Mouse (Mus musculus): ENCODE measurements around the gene Cox18. TPM values are rescaled to one million over a fixed set of nuclear protein-coding genes. Genes with fewer than 3 reads are reported as not detected.
A peak's percentile ranks its signal among the peaks of the same experiment; 100 is the strongest.
"Not testable (repeated sequence)": the region's sequence is repeated elsewhere in the genome, so short reads cannot be mapped to it uniquely, and the experiment has no call there.

Gene Cox18
- total and polyA plus RNA-seq, 3 experiments, result 30.0 to 77.0 TPM; not detected in 1

DNA sequence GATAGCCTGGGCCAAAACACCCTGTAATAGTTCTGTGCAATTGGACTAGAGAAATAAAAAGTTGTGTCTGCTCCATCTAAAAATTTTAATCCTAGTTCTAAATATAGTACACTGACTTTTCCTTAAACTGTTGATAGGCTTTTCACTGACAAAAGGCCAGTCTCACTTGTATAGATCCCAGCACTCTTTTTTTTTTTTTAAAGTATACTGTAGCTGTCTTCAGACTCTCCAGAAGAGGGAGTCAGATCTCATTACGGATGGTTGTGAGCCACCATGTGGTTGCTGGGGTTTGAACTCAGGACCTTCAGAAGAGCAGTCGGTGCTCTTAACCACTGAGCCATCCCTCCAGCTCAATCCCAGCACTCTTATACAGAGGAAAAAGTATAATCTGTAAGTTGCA lies 38.4 kb upstream of the Cox18 start:
- H3K36me3 ChIP-seq (ENCODE audit: control insufficient read depth in 1 of 2, insufficient read depth in 2 of 2, low read length in 2 of 2), result peaks cover 0 to 43% of the 10 kb centered on the region in 2 experiments; a peak in 2 of 4 replicates
- not testable (repeated sequence) for H3K4me1 ChIP-seq (ENCODE audit: control insufficient read depth in 1 of 2, insufficient read depth in 2 of 2, low read length in 2 of 2)

GRCm38 (mm10) chr5:90257023-90257422 lies 33.2 kb upstream of the Cox18 start:
- Histone ChIP-seq H3K4me1 (ENCODE audit: control insufficient read depth in 1 of 2, insufficient read depth in 2 of 2, low read length in 2 of 2) (no peaks in the 10 kb centered on the region), H3K9me3 (replicated peaks; ENCODE audit: insufficient read depth, low read length) (no peaks in the 10 kb centered on the region), H3K79me2 (ENCODE audit: control insufficient read depth, insufficient read depth, low read length, poor library complexity) (no peaks in the 10 kb centered on the region), H3K27ac (ENCODE audit: control insufficient read depth, low read depth, low read length) (no peak overlapping the region), H3K27me3 (ENCODE audit: control insufficient read depth in 1 of 2, insufficient read depth in 2 of 2, low read length in 2 of 2) (no peaks in the 10 kb centered on the region), H3K4me3 (ENCODE audit: control insufficient read depth in 1 of 2, insufficient read depth in 1 of 2, low read depth in 2 of 2, low read length in 2 of 2) (no peak overlapping the region), H3K9ac (ENCODE audit: control insufficient read depth, low read depth, low read length, poor library complexity, severe bottlenecking) (no peak overlapping the region), H3K36me3 (ENCODE audit: control insufficient read depth in 1 of 2, insufficient read depth in 2 of 2, low read length in 2 of 2) (peaks cover 0 to 47% of the 10 kb centered on the region in 2 experiments; a peak in 2 of 4 replicates)
- no peak for TF ChIP-seq MAX (IDR thresholded peaks at IDR 0.05; ENCODE audit: low read length)
- no peak for TF ChIP-seq ELF1 (IDR thresholded peaks at IDR 0.05; ENCODE audit: low read depth, low read length)
- TF ChIP-seq MYB (IDR thresholded peaks at IDR 0.05; ENCODE audit: low read depth, low read length), result no peak
- TF ChIP-seq ZKSCAN1 (IDR thresholded peaks at IDR 0.05; ENCODE audit: low read depth, low read length), result no peak
- TF ChIP-seq TCF12 (IDR thresholded peaks at IDR 0.05; ENCODE audit: low read depth, low read length), result no peak
- no peak for TF ChIP-seq SMC3 (IDR thresholded peaks at IDR 0.05; ENCODE audit: low read depth, low read length)
- TF ChIP-seq TAL1 (IDR thresholded peaks at IDR 0.05; ENCODE audit: low read length), result no peak
- TF ChIP-seq CTCF (IDR thresholded peaks at IDR 0.05 in 2 of 3, conservative IDR thresholded peaks at IDR 0.05 in 1 of 3; ENCODE audit: control insufficient read depth in 1 of 3, insufficient read depth in 1 of 3, low read depth in 2 of 3, low read length in 3 of 3, poor library complexity in 1 of 3, severe bottlenecking in 1 of 3), result no peak
- no peak for TF ChIP-seq USF2 (IDR thresholded peaks at IDR 0.05; ENCODE audit: borderline replicate concordance in 1 of 2, insufficient read depth in 1 of 2, low read depth in 1 of 2, low read length in 2 of 2)
- no peak for DNase-seq (ENCODE audit: low read depth, low spot score)

More for the DNA sequence above, 38.4 kb upstream of the Cox18 start:
- H3K9ac ChIP-seq (ENCODE audit: control insufficient read depth, low read depth, low read length, poor library complexity, severe bottlenecking); H3K4me3 ChIP-seq (ENCODE audit: control insufficient read depth in 1 of 2, insufficient read depth in 1 of 2, low read depth in 2 of 2, low read length in 2 of 2); H3K27me3 ChIP-seq (ENCODE audit: control insufficient read depth in 1 of 2, insufficient read depth in 2 of 2, low read length in 2 of 2); H3K79me2 ChIP-seq (ENCODE audit: control insufficient read depth, insufficient read depth, low read length, poor library complexity); H3K27ac ChIP-seq (ENCODE audit: control insufficient read depth, low read depth, low read length); H3K9me3 ChIP-seq (replicated peaks; ENCODE audit: insufficient read depth, low read length); DNase-seq (ENCODE audit: low read depth, low spot score): not testable (repeated sequence)
- peak; percentile 65 for TF ChIP-seq ZNF384 (IDR thresholded peaks at IDR 0.05; ENCODE audit: low read depth, low read length)
- TF ChIP-seq CTCF (IDR thresholded peaks at IDR 0.05 in 2 of 3, conservative IDR thresholded peaks at IDR 0.05 in 1 of 3; ENCODE audit: control insufficient read depth in 1 of 3, insufficient read depth in 1 of 3, low read depth in 2 of 3, low read length in 3 of 3, poor library complexity in 1 of 3, severe bottlenecking in 1 of 3), result peak in 1 of 3 experiments; percentile 13; a peak in 1 of 6 replicates

DNA sequence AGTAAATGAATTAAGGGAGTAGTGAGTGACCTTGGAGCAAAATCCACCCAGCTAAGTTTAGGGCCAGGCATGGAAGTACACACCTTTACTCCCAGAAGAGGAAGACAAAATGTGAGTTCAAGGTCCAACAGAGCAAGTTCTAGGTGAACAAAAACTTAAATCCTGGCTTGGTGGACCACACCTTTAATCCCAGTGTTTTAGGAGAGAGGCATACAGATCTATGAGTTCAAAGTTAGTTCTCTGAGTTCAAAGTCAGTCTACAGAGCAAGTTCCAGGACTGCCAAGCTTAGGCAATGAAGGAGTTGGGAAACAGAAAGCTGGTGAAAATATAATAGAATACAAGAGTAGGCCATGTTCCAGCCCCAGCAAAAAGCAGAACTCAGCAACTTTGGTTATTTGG lies 23.7 kb upstream of the Cox18 start:
- TF ChIP-seq ZC3H11A (IDR thresholded peaks at IDR 0.05; ENCODE audit: low read depth, low read length), result no peak
- TF ChIP-seq EP300 (IDR thresholded peaks at IDR 0.05; ENCODE audit: low read depth in 1 of 2, low read length in 2 of 2), result no peak
- no peak for TF ChIP-seq ZMIZ1 (IDR thresholded peaks at IDR 0.05; ENCODE audit: low read depth, low read length)
- no peak for TF ChIP-seq ELF1 (IDR thresholded peaks at IDR 0.05; ENCODE audit: low read depth, low read length)
- TF ChIP-seq SMC3 (IDR thresholded peaks at IDR 0.05; ENCODE audit: low read depth, low read length), result no peak
- no peak for TF ChIP-seq POLR2A (IDR thresholded peaks at IDR 0.05; ENCODE audit: control insufficient read depth in 1 of 2, insufficient read depth in 1 of 2, low read depth in 1 of 2, low read length in 2 of 2, poor library complexity in 1 of 2)
- TF ChIP-seq KAT2A (conservative IDR thresholded peaks at IDR 0.05; ENCODE audit: low read depth, low read length), result no peak
- no peak for TF ChIP-seq POLR2AphosphoS5 (IDR thresholded peaks at IDR 0.05; ENCODE audit: borderline replicate concordance, low read depth, low read length)
- no peak for TF ChIP-seq TAL1 (IDR thresholded peaks at IDR 0.05; ENCODE audit: low read length)
- TF ChIP-seq USF1 (IDR thresholded peaks at IDR 0.05; ENCODE audit: low read depth, low read length), result no peak
- TF ChIP-seq NRF1 (IDR thresholded peaks at IDR 0.05; ENCODE audit: insufficient read depth, low read depth, low read length, poor library complexity, severe bottlenecking), result no peak
- no peak for TF ChIP-seq UBTF (IDR thresholded peaks at IDR 0.05; ENCODE audit: borderline replicate concordance, insufficient read depth, low read depth, low read length)
- TF ChIP-seq NELFE (IDR thresholded peaks at IDR 0.05; ENCODE audit: low read depth, low read length), result no peak
- no peak for TF ChIP-seq CHD1 (IDR thresholded peaks at IDR 0.05; ENCODE audit: low read depth, low read length)
- DNase-seq (ENCODE audit: low read depth, low spot score), result no peak
- Histone ChIP-seq H3K4me1 (ENCODE audit: control insufficient read depth in 1 of 2, insufficient read depth in 2 of 2, low read length in 2 of 2) (no peaks in the 10 kb centered on the region), H3K4me3 (ENCODE audit: control insufficient read depth in 1 of 2, insufficient read depth in 1 of 2, low read depth in 2 of 2, low read length in 2 of 2) (no peak overlapping the region), H3K27ac (ENCODE audit: control insufficient read depth, low read depth, low read length) (no peak overlapping the region), H3K79me2 (ENCODE audit: control insufficient read depth, insufficient read depth, low read length, poor library complexity) (peaks cover 6% of the 10 kb centered on the region), H3K9me3 (replicated peaks; ENCODE audit: insufficient read depth, low read length) (no peaks in the 10 kb centered on the region), H3K36me3 (ENCODE audit: control insufficient read depth in 1 of 2, insufficient read depth in 2 of 2, low read length in 2 of 2) (peaks cover 0 to 23% of the 10 kb centered on the region in 2 experiments; a peak in 2 of 4 replicates), H3K9ac (ENCODE audit: control insufficient read depth, low read depth, low read length, poor library complexity, severe bottlenecking) (no peak overlapping the region), H3K27me3 (ENCODE audit: control insufficient read depth in 1 of 2, insufficient read depth in 2 of 2, low read length in 2 of 2) (no peaks in the 10 kb centered on the region)
